Mouse (Mus musculus) E14TG2a.4 (cell line): ENCODE results near the gene Pfn1.
A peak's percentile ranks its signal among the peaks of the same experiment; 100 is the strongest.

Experiments used
- H3K27me3 ChIP-seq: 2 replicates; pipeline ENCODE4 v1.6.1; 2014; ENCODE audit warnings: low read length, control low read depth; ENCODE audit not compliant: insufficient read depth
- H3K36me3 ChIP-seq: 2 replicates; pipeline ENCODE4 v1.6.1; 2014; ENCODE audit warnings: low read length, control low read depth; ENCODE audit not compliant: insufficient read depth
- H3K4me1 ChIP-seq: replicated peaks from 2 replicates; pipeline ENCODE4 v1.6.1; 2014; ENCODE audit warnings: low read depth, low read length, control low read depth
- H3K4me3 ChIP-seq: replicated peaks from 2 replicates; pipeline ENCODE4 v1.5.1; 2014; ENCODE audit warnings: mild to moderate bottlenecking, low read length
- H3K9me3 ChIP-seq: 2 replicates; pipeline ENCODE4 v1.6.1; 2014; ENCODE audit warnings: low read length, control low read depth
- CTCF ChIP-seq: conservative IDR thresholded peaks from 2 replicates; pipeline ENCODE4 v1.5.1; 2014; ENCODE audit warnings: low read length
- NANOG ChIP-seq: IDR thresholded peaks from 2 replicates; pipeline ENCODE4 v1.6.1; 2014; ENCODE audit warnings: borderline replicate concordance, low read length, mixed read lengths
- POU5F1 ChIP-seq: IDR thresholded peaks from 2 replicates; pipeline ENCODE4 v1.6.1; 2014; ENCODE audit warnings: low read length, borderline replicate concordance

Gene Pfn1

GRCm38 (mm10) chr11:70610752-70611151, 43.7 kb downstream of the Pfn1 start:
- Histone ChIP-seq H3K9me3 (no peaks in the 10 kb centered on the region), H3K4me1 (peaks cover 64% of the 10 kb centered on the region), H3K27me3 (peaks cover 6% of the 10 kb centered on the region), H3K4me3 (no peak overlapping the region), H3K36me3 (peaks cover 66% of the 10 kb centered on the region)
- no peak for TF ChIP-seq POU5F1
- no peak for TF ChIP-seq CTCF
- no peak for TF ChIP-seq NANOG

DNA sequence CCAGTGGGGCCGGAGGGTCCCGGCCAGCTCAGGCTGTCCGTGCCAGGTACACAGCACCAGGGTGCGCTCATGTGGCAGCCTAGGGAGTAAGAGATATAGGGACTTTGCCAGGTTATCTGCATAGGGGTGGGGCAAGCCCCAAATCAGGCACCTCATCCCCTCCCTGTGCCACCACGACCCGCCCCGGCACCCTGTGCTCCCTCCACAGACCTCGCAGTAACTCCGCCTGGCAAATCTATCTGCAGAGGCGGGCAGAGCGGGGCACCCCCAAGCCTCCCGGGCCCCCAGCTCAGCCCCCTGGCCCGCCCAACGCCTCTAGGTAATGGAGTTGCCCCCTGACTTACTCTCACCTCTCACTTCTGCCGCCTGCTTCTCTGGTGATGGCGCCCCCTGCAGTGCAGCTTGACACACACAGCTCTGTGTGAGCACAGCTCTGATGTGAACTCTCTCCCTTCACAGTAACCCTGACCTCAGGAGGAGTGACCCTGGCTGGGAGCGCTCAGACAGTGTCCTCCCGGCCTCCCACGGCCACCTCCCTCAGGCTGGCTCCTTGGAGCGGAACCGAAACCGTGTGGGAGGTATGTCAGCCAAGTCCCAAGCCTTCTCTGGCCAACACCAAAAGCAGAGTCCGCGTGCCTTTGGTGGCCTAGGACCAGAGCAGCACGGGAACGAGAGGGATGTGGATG, 45.9 kb downstream of the Pfn1 start:
- Histone ChIP-seq H3K9me3 (no peaks in the 10 kb centered on the region), H3K36me3 (peaks cover 88% of the 10 kb centered on the region)
- TF ChIP-seq NANOG: no peak
- peak; percentile 56 for TF ChIP-seq CTCF
- no peak for TF ChIP-seq POU5F1

GRCm38 (mm10) chr11:70607611-70608010, 46.8 kb downstream of the Pfn1 start:
- Histone ChIP-seq H3K27me3 (0 out of 2 replicates have a peak, but pooled peaks cover 4% of the 10 kb centered on the region), H3K4me1 (peaks cover 55% of the 10 kb centered on the region), H3K9me3 (no peaks in the 10 kb centered on the region), H3K36me3 (peaks cover 90% of the 10 kb centered on the region), H3K4me3 (no peak overlapping the region)
- no peak for TF ChIP-seq POU5F1
- no peak for TF ChIP-seq NANOG
- TF ChIP-seq CTCF: no peak

More for the DNA sequence above, 45.9 kb downstream of the Pfn1 start:
- H3K27me3 ChIP-seq: 0 out of 2 replicates have a peak, but pooled peaks cover 4% of the 10 kb centered on the region
- peak overlapping the region; percentile 73 for H3K4me3 ChIP-seq
- H3K4me1 ChIP-seq: peaks cover 62% of the 10 kb centered on the region

- Histone ChIP-seq H3K36me3 (peaks cover 89% of the 10 kb centered on the region), H3K9me3 (no peaks in the 10 kb centered on the region), H3K27me3 (0 out of 2 replicates have a peak, but pooled peaks cover 4% of the 10 kb centered on the region), H3K4me3 (no peak overlapping the region), H3K4me1 (peaks cover 51% of the 10 kb centered on the region)
- TF ChIP-seq CTCF (no peak), NANOG (no peak), POU5F1 (no peak)
These were observed 47.7 kb downstream of the Pfn1 start for GRCm38 (mm10) chr11:70606717-70607116.

DNA sequence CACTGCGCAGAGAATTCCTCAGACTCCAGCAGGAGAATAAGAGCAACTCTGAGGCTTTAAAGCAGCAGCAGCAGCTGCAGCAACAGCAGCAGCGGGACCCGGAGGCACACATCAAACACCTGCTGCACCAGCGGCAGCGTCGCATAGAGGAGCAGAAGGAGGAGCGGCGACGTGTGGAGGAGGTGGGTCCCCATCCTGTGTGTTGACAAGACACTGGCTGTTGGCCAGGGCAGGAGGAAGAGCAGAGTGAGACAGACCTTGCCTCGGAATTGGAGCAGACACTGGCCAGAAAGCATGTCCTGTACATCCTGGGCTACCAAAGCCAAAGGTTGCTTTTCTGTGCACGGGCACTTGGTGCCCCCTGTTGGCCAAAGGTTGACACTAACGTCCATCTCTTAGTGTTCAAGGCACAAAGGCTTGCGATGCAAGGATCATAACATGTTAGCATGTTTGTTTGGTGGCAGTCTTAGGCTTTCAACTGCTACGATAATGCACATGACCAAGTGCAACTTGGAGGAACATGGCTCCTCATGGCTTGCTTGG, 49.3 kb downstream of the Pfn1 start:
- peaks cover 51% of the 10 kb centered on the region for H3K4me1 ChIP-seq
- 0 out of 2 replicates have a peak overlapping the region, but pooled peaks have one; percentile 17 for H3K4me3 ChIP-seq
- peaks cover 81% of the 10 kb centered on the region for H3K36me3 ChIP-seq
- H3K27me3 ChIP-seq: 0 out of 2 replicates have a peak, but pooled peaks cover 4% of the 10 kb centered on the region
- no peaks in the 10 kb centered on the region for H3K9me3 ChIP-seq
- TF ChIP-seq NANOG (no peak), CTCF (peak; percentile 71)
